Mouse (Mus musculus) gastrocnemius, postnatal 4 days (tissue): ENCODE results near the gene Coa3. TPM values are rescaled to one million over a fixed set of nuclear protein-coding genes. Genes with fewer than 3 reads are reported as not detected.

Experiments
- total RNA-seq, 2 experiments: library from RNA; stranded (reverse); gene quantifications; 2 replicates each; pipeline ENCODE4 v1.2.3; 2021

Coa3 gene
- total RNA-seq, 2 experiments from 2014 or later, result 59.8 to 71.2 TPM

Other genes with a start within 250 kb of the Coa3 start
- gene Naglu, start 209.1 kb downstream of the Coa3 start, total RNA-seq, result 10 to 100 TPM; 11.4 to 12.8 TPM
- under 1 TPM; 0.20 to 0.21 TPM for gene Hsd17b1, start 200.7 kb downstream of the Coa3 start, total RNA-seq
- gene Coasy, start 196.5 kb downstream of the Coa3 start, total RNA-seq, result 10 to 100 TPM; 15.1 to 17.8 TPM
- gene Mlx, start 191.8 kb downstream of the Coa3 start, total RNA-seq, result 10 to 100 TPM; 13.1 to 13.4 TPM
- gene Psmc3ip, start 183.7 kb downstream of the Coa3 start, total RNA-seq, result 1 to 10 TPM; 4.9 to 6.2 TPM
- gene Retreg3, start 159.2 kb downstream of the Coa3 start, total RNA-seq, result 10 to 100 TPM; 41.6 to 42.9 TPM
- 10 to 100 TPM; 39.3 to 42.1 TPM for gene Tubg1, start 159.2 kb downstream of the Coa3 start, total RNA-seq
- gene Tubg2, start 123.2 kb downstream of the Coa3 start, total RNA-seq, result 1 to 10 TPM; 6.8 TPM
- gene Cntnap1, start 108.6 kb downstream of the Coa3 start, total RNA-seq, result 1 to 10 TPM; 3.2 to 4.1 TPM
- gene Plekhh3, start 107.8 kb downstream of the Coa3 start, total RNA-seq, result 10 to 100 TPM; 39.5 to 41.4 TPM
- under 1 TPM; 0.36 to 0.37 TPM for gene Ccr10, start 103.7 kb downstream of the Coa3 start, total RNA-seq
- gene Ezh1, start 52.7 kb downstream of the Coa3 start, total RNA-seq, result 10 to 100 TPM; 19.3 to 24.6 TPM
- gene Ramp2, start 33.1 kb downstream of the Coa3 start, total RNA-seq, result 10 to 100 TPM; 82.6 to 85.8 TPM
- gene Vps25, start 25.4 kb downstream of the Coa3 start, total RNA-seq, result 10 to 100 TPM; 48.6 to 48.8 TPM
- gene Wnk4, start 18.5 kb downstream of the Coa3 start, total RNA-seq, result 1 to 10 TPM in 1 of 2 experiments, under 1 TPM in 1; 0.83 to 1.7 TPM
- gene Cntd1, start 102 bp downstream of the Coa3 start, total RNA-seq, result under 1 TPM; 0.32 to 0.39 TPM
- gene Becn1, start 23.2 kb upstream of the Coa3 start, total RNA-seq, result 10 to 100 TPM; 82.5 to 86.9 TPM
- 10 to 100 TPM; 62.6 to 84.7 TPM for gene Psme3, start 37.1 kb upstream of the Coa3 start, total RNA-seq
- 1 to 10 TPM; 2.8 to 3.0 TPM for gene Aoc2, start 45.9 kb upstream of the Coa3 start, total RNA-seq
- 10 to 100 TPM; 47.2 to 49.8 TPM for gene Aoc3, start 51.5 kb upstream of the Coa3 start, total RNA-seq
- under 1 TPM in 1 of 2 experiments, not detected in 1; 0.47 TPM for gene G6pc, start 88.4 kb upstream of the Coa3 start, total RNA-seq
- gene Aarsd1, start 138.5 kb upstream of the Coa3 start, total RNA-seq, result 10 to 100 TPM; 15.6 to 20.3 TPM
- 1 to 10 TPM; 4.5 to 7.3 TPM for gene Gm27029, start 145.7 kb upstream of the Coa3 start, total RNA-seq
- gene Rundc1, start 146.0 kb upstream of the Coa3 start, total RNA-seq, result 1 to 10 TPM; 8.6 to 9.5 TPM
- 10 to 100 TPM; 56.2 to 80.9 TPM for gene Ptges3l, start 146.2 kb upstream of the Coa3 start, total RNA-seq
- 10 to 100 TPM; 81.3 to 87.8 TPM for gene Rpl27, start 163.2 kb upstream of the Coa3 start, total RNA-seq
- 1 to 10 TPM; 8.0 to 8.9 TPM for gene Ifi35, start 169.3 kb upstream of the Coa3 start, total RNA-seq
- gene Rnd2, start 185.9 kb upstream of the Coa3 start, total RNA-seq, result 1 to 10 TPM; 8.1 to 8.3 TPM
- 10 to 100 TPM; 72.6 to 79.3 TPM for gene Vat1, start 187.1 kb upstream of the Coa3 start, total RNA-seq